Mouse (Mus musculus) kidney, postnatal 4 days (tissue): Measurements from ENCODE around the gene Gtf2a2.
A peak's percentile ranks its signal among the peaks of the same experiment; 100 is the strongest.
"Not testable (repeated sequence)": the region's sequence is repeated elsewhere in the genome, so short reads cannot be mapped to it uniquely, and the experiment has no call there.

Experiments
- DNase-seq, 2 experiments: peaks; one replicate each; pipeline ENCODE4 v3.0.0; 2021; ENCODE audit warnings: mixed read lengths in 2 of 2

Gene Gtf2a2

GRCm38 (mm10) chr9:70021610-70022009, 9.3 kb downstream of the Gtf2a2 start:
- no peak for DNase-seq

GRCm38 (mm10) chr9:70022083-70022482, 9.7 kb downstream of the Gtf2a2 start:
- DNase-seq, result no peak

GRCm38 (mm10) chr9:70023615-70024014, 11.3 kb downstream of the Gtf2a2 start:
- DNase-seq, result not testable (repeated sequence)

- DNase-seq, result no peak
These were observed 12.3 kb downstream of the Gtf2a2 start for GRCm38 (mm10) chr9:70024648-70025047.

GRCm38 (mm10) chr9:70025365-70026012, 13.1 kb downstream of the Gtf2a2 start:
- DNase-seq, result no peak

GRCm38 (mm10) chr9:70032167-70032566, 19.8 kb downstream of the Gtf2a2 start:
- DNase-seq, result no peak

GRCm38 (mm10) chr9:70033056-70033455, 20.7 kb downstream of the Gtf2a2 start:
- peak; percentile 41 to 65 for DNase-seq

- DNase-seq, result no peak
These were observed 22.4 kb downstream of the Gtf2a2 start for GRCm38 (mm10) chr9:70034702-70035101.

- DNase-seq, result no peak
These were observed 24.3 kb downstream of the Gtf2a2 start for GRCm38 (mm10) chr9:70036646-70037045.

GRCm38 (mm10) chr9:70037988-70038387, 25.6 kb downstream of the Gtf2a2 start, which contains the start of gene Gcnt3:
Gene Gcnt3 (minus strand): TSS chr9:70038088.
- DNase-seq, result no peak

GRCm38 (mm10) chr9:70039597-70040385, 27.4 kb downstream of the Gtf2a2 start:
- no peak for DNase-seq

GRCm38 (mm10) chr9:70040570-70040969, 28.2 kb downstream of the Gtf2a2 start:
- no peak for DNase-seq

- DNase-seq, result no peak
These were observed 29.8 kb downstream of the Gtf2a2 start for GRCm38 (mm10) chr9:70042137-70042536.

GRCm38 (mm10) chr9:70042935-70043334, 30.6 kb downstream of the Gtf2a2 start:
- DNase-seq, result no peak

- no peak for DNase-seq
These were observed 32.5 kb downstream of the Gtf2a2 start for GRCm38 (mm10) chr9:70044865-70045264.

- DNase-seq, result no peak
These were observed 33.9 kb downstream of the Gtf2a2 start for GRCm38 (mm10) chr9:70046255-70046654.

- DNase-seq, result no peak
These were observed 35.5 kb downstream of the Gtf2a2 start for GRCm38 (mm10) chr9:70047839-70048238.

GRCm38 (mm10) chr9:70048280-70048679, 35.9 kb downstream of the Gtf2a2 start:
- no peak for DNase-seq

GRCm38 (mm10) chr9:70048751-70049415, 36.5 kb downstream of the Gtf2a2 start:
- no peak for DNase-seq

- DNase-seq, result no peak
These were observed 37.0 kb downstream of the Gtf2a2 start for GRCm38 (mm10) chr9:70049416-70049783.

- no peak for DNase-seq
These were observed 37.5 kb downstream of the Gtf2a2 start for GRCm38 (mm10) chr9:70049839-70050238.

GRCm38 (mm10) chr9:70052730-70053129, 40.4 kb downstream of the Gtf2a2 start:
- DNase-seq, result no peak

GRCm38 (mm10) chr9:70053411-70053810, 41.1 kb downstream of the Gtf2a2 start:
- no peak for DNase-seq

GRCm38 (mm10) chr9:70062012-70062411, 49.7 kb downstream of the Gtf2a2 start:
- DNase-seq, result no peak
